Mouse (Mus musculus): ENCODE measurements around the gene Tom1. TPM values are rescaled to one million over a fixed set of nuclear protein-coding genes. Genes with fewer than 3 reads are reported as not detected.

Tom1 gene
- polyA plus RNA-seq, 1 experiment from 2014 or later: 178 TPM

GRCm38 (mm10) chr8:75088989-75089881, 55.7 kb downstream of the Tom1 start:
- H3K27ac ChIP-seq: peak overlapping the region; percentile 89
- 15% methylated on average over 6 of the region's 6 CpGs for WGBS (ENCODE audit: missing documents)
- no peaks in the 10 kb centered on the region for H3K36me3 ChIP-seq (ENCODE audit: inconsistent target)

GRCm38 (mm10) chr8:75090781-75091365, 57.4 kb downstream of the Tom1 start:
- peak overlapping the region; percentile 89 for H3K27ac ChIP-seq
- 100% methylated on average over 4 of the region's 4 CpGs for WGBS (ENCODE audit: missing documents)
- no peak overlapping the region for H3K4me3 ChIP-seq (ENCODE audit: inconsistent target)
- H3K36me3 ChIP-seq (ENCODE audit: inconsistent target): peaks cover 9% of the 10 kb centered on the region
- peaks cover 25% of the 10 kb centered on the region for H3K79me2 ChIP-seq (ENCODE audit: inconsistent target)

More at GRCm38 (mm10) chr8:75088989-75089881, 55.7 kb downstream of the Tom1 start:
- Histone ChIP-seq H3K4me3 (ENCODE audit: inconsistent target) (no peak overlapping the region), H3K79me2 (ENCODE audit: inconsistent target) (peaks cover 8% of the 10 kb centered on the region)

GRCm38 (mm10) chr8:75093399-75094156, 60.1 kb downstream of the Tom1 start, which contains the start of gene Hmox1:
TSS of gene Hmox1 (plus strand) at chr8:75093621.
- peaks cover 44% of the 10 kb centered on the region for H3K79me2 ChIP-seq (ENCODE audit: inconsistent target)
- WGBS (ENCODE audit: missing documents): 10% methylated on average over 36 of the region's 36 CpGs
- peak within 1 kb of the TSS; percentile 97 for H3K4me3 ChIP-seq (ENCODE audit: inconsistent target)
- H3K36me3 ChIP-seq (ENCODE audit: inconsistent target): peaks cover 36% of the 10 kb centered on the region
- peak within 1 kb of the TSS; percentile 91 for H3K27ac ChIP-seq

- 91% methylated on average over 4 of the region's 4 CpGs for WGBS (ENCODE audit: missing documents)
- Histone ChIP-seq H3K36me3 (ENCODE audit: inconsistent target) (peaks cover 35% of the 10 kb centered on the region), H3K27ac (no peak overlapping the region)
Measured at GRCm38 (mm10) chr8:75102956-75103355, 69.5 kb downstream of the Tom1 start.

GRCm38 (mm10) chr8:75103376-75103878, 69.9 kb downstream of the Tom1 start:
- WGBS (ENCODE audit: missing documents): 88% methylated on average over 8 of the region's 8 CpGs
- Histone ChIP-seq H3K27ac (no peak overlapping the region), H3K36me3 (ENCODE audit: inconsistent target) (peaks cover 30% of the 10 kb centered on the region), H3K79me2 (ENCODE audit: inconsistent target) (no peaks in the 10 kb centered on the region), H3K4me3 (ENCODE audit: inconsistent target) (no peak overlapping the region)

More at GRCm38 (mm10) chr8:75102956-75103355, 69.5 kb downstream of the Tom1 start:
- Histone ChIP-seq H3K79me2 (ENCODE audit: inconsistent target) (no peaks in the 10 kb centered on the region), H3K4me3 (ENCODE audit: inconsistent target) (no peak overlapping the region)

GRCm38 (mm10) chr8:75108527-75109235, 75.2 kb downstream of the Tom1 start:
- Histone ChIP-seq H3K4me3 (ENCODE audit: inconsistent target) (peak overlapping the region; percentile 86), H3K79me2 (ENCODE audit: inconsistent target) (peaks cover 31% of the 10 kb centered on the region), H3K27ac (peak overlapping the region; percentile 71), H3K36me3 (ENCODE audit: inconsistent target) (no peaks in the 10 kb centered on the region)
- WGBS (ENCODE audit: missing documents): 0% methylated on average over 9 of the region's 9 CpGs

GRCm38 (mm10) chr8:75109236-75109967, 75.9 kb downstream of the Tom1 start, which contains the start of gene Mcm5:
TSS of gene Mcm5 (plus strand) at chr8:75109569.
- peak within 1 kb of the TSS; percentile 86 for H3K4me3 ChIP-seq (ENCODE audit: inconsistent target)
- peaks cover 31% of the 10 kb centered on the region for H3K79me2 ChIP-seq (ENCODE audit: inconsistent target)
- under 1% methylated on average over 58 of the region's 59 CpGs for WGBS (ENCODE audit: missing documents)
- H3K36me3 ChIP-seq (ENCODE audit: inconsistent target): no peaks in the 10 kb centered on the region
- peak within 1 kb of the TSS; percentile 71 for H3K27ac ChIP-seq

- peaks cover 31% of the 10 kb centered on the region for H3K79me2 ChIP-seq (ENCODE audit: inconsistent target)
- 19% methylated on average over 13 of the region's 13 CpGs for WGBS (ENCODE audit: missing documents)
- peak overlapping the region; percentile 86 for H3K4me3 ChIP-seq (ENCODE audit: inconsistent target)
- peak overlapping the region; percentile 52 for H3K27ac ChIP-seq
- no peaks in the 10 kb centered on the region for H3K36me3 ChIP-seq (ENCODE audit: inconsistent target)
Measured at GRCm38 (mm10) chr8:75110093-75110492, 76.6 kb downstream of the Tom1 start.

GRCm38 (mm10) chr8:75118505-75118904, 85.0 kb downstream of the Tom1 start:
- H3K36me3 ChIP-seq (ENCODE audit: inconsistent target): no peaks in the 10 kb centered on the region
- WGBS (ENCODE audit: missing documents): 64% methylated on average over 1 of the region's 1 CpGs
- no peak overlapping the region for H3K4me3 ChIP-seq (ENCODE audit: inconsistent target)
- no peak overlapping the region for H3K27ac ChIP-seq
- no peaks in the 10 kb centered on the region for H3K79me2 ChIP-seq (ENCODE audit: inconsistent target)

GRCm38 (mm10) chr8:75119287-75119686, 85.8 kb downstream of the Tom1 start:
- no peak overlapping the region for H3K27ac ChIP-seq
- no peaks in the 10 kb centered on the region for H3K79me2 ChIP-seq (ENCODE audit: inconsistent target)
- no peak overlapping the region for H3K4me3 ChIP-seq (ENCODE audit: inconsistent target)
- H3K36me3 ChIP-seq (ENCODE audit: inconsistent target): no peaks in the 10 kb centered on the region
- WGBS (ENCODE audit: missing documents): 50% methylated on average over 1 of the region's 2 CpGs

Other genes with a start within 250 kb of the Tom1 start
- gene Isx, start 160.5 kb upstream of the Tom1 start, polyA plus RNA-seq (2018): not detected in 3 replicates
- 16.4 to 22.5 TPM (median 19.4 TPM) in 3 replicates for gene Hmgxb4, start 40.3 kb upstream of the Tom1 start, polyA plus RNA-seq (2018)
- 364 to 915 TPM (median 701 TPM) in 3 replicates for gene Hmox1, start 59.9 kb downstream of the Tom1 start, polyA plus RNA-seq (2018)
- 3.7 to 96.0 TPM (median 25.7 TPM) in 3 replicates for gene Mcm5, start 75.9 kb downstream of the Tom1 start, polyA plus RNA-seq (2018)
- 0.11 to 0.14 TPM in 2 of 3 replicates, not detected in the other for gene Rasd2, start 180.2 kb downstream of the Tom1 start, polyA plus RNA-seq (2018)